Mouse (Mus musculus) gonadal fat pad, adult 2 months (tissue): ENCODE data around the gene Slc45a3. TPM values are rescaled to one million over a fixed set of nuclear protein-coding genes. Genes with fewer than 3 reads are reported as not detected.

Source experiments
- DNase-seq: peaks from one replicate; pipeline ENCODE4 v3.0.0-alpha.2; 2012; ENCODE audit warnings: low read depth
- polyA plus RNA-seq: library from polyadenylated mRNA; depleted of rRNA; stranded (reverse); fragments of >200 nt; gene quantifications from 2 replicates; pipeline ENCODE4 v1.2.3, GENCODE M21; 2012

Gene Slc45a3
- polyA plus RNA-seq, 1 experiment, result 41.0 TPM

GRCm38 (mm10) chr1:131964580-131964979 is 1.8 kb downstream of the Slc45a3 start:
- DNase-seq, result no peak

- no peak for DNase-seq
Measured at GRCm38 (mm10) chr1:131965818-131966217, 3.1 kb downstream of the Slc45a3 start.

- no peak for DNase-seq
Measured at GRCm38 (mm10) chr1:131967336-131967735, 4.6 kb downstream of the Slc45a3 start.

GRCm38 (mm10) chr1:131968556-131968955 is 5.8 kb downstream of the Slc45a3 start:
- DNase-seq, result no peak

GRCm38 (mm10) chr1:131968983-131969382 is 6.2 kb downstream of the Slc45a3 start:
- DNase-seq, result no peak

GRCm38 (mm10) chr1:131969825-131970224 is 7.1 kb downstream of the Slc45a3 start:
- DNase-seq, result no peak

- DNase-seq, result no peak
Measured at GRCm38 (mm10) chr1:131970322-131970660, 7.5 kb downstream of the Slc45a3 start.

GRCm38 (mm10) chr1:131970661-131971520 is 8.1 kb downstream of the Slc45a3 start:
- DNase-seq, result no peak

GRCm38 (mm10) chr1:131971771-131972497 is 9.2 kb downstream of the Slc45a3 start:
- DNase-seq, result no peak

GRCm38 (mm10) chr1:131972498-131973334 is 9.9 kb downstream of the Slc45a3 start:
- DNase-seq, result no peak

- no peak for DNase-seq
Measured at GRCm38 (mm10) chr1:131973991-131974390, 11.2 kb downstream of the Slc45a3 start.

- no peak for DNase-seq
Measured at GRCm38 (mm10) chr1:131976886-131977285, 14.1 kb downstream of the Slc45a3 start.

- no peak for DNase-seq
Measured at GRCm38 (mm10) chr1:131980471-131980870, 17.7 kb downstream of the Slc45a3 start.

- no peak for DNase-seq
Measured at GRCm38 (mm10) chr1:131981378-131982013, 18.7 kb downstream of the Slc45a3 start.

- DNase-seq, result no peak
Measured at GRCm38 (mm10) chr1:131982907-131983306, 20.1 kb downstream of the Slc45a3 start.

- no peak for DNase-seq
Measured at GRCm38 (mm10) chr1:131983806-131984205, 21.0 kb downstream of the Slc45a3 start.

- DNase-seq, result no peak
Measured at GRCm38 (mm10) chr1:131987432-131987831, 24.7 kb downstream of the Slc45a3 start.

- DNase-seq, result no peak
Measured at GRCm38 (mm10) chr1:131989476-131989875, 26.7 kb downstream of the Slc45a3 start.

GRCm38 (mm10) chr1:131990083-131990760 is 27.5 kb downstream of the Slc45a3 start:
- DNase-seq, result no peak

GRCm38 (mm10) chr1:131992561-131993001 is 29.8 kb downstream of the Slc45a3 start:
- DNase-seq, result no peak
